Mouse (Mus musculus) ES-Bruce4 (cell line): ENCODE measurements around the gene Cd96.

ENCODE experiments used
- CTCF ChIP-seq: IDR thresholded peaks from one replicate; pipeline ENCODE4 v1.8.1; 2011; ENCODE audit warnings: low read depth, low read length
- EP300 ChIP-seq: IDR thresholded peaks from 2 replicates; pipeline ENCODE4 v1.6.1; 2011; ENCODE audit warnings: low read depth, low read length; ENCODE audit not compliant: insufficient read depth

DNA sequence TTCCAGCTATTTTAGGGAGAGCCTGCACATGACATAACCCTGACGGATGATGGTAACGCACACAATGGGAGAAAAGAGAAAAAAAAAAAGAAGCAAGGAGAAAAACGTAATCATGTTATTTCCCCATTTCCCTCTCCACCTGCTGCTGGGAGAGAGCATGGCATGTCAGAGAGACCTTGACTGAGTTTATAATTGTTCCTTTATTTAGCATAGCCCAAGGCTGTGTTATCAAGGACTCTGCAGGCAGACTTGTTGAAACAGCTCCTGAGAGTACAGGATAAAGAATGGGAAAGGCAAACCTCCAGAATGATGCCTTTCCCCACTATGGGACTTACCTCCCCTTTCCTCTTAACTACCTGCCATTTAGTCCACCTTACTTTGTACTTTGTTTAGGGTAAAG, 26.9 kb upstream of the Cd96 start:
- TF ChIP-seq EP300 = no peak
- TF ChIP-seq CTCF = no peak
